Mouse (Mus musculus) urinary bladder, adult 18-20 months (tissue): ENCODE data around the gene Spns1.
"Not testable (repeated sequence)": the region's sequence is repeated elsewhere in the genome, so short reads cannot be mapped to it uniquely, and the experiment has no call there.

Experiments
- DNase-seq, 2 experiments: peaks; one replicate each; pipeline ENCODE4 v3.0.0; 2022; ENCODE audit warnings: low spot score in 2 of 2, mixed read lengths in 2 of 2

The Spns1 gene

DNA sequence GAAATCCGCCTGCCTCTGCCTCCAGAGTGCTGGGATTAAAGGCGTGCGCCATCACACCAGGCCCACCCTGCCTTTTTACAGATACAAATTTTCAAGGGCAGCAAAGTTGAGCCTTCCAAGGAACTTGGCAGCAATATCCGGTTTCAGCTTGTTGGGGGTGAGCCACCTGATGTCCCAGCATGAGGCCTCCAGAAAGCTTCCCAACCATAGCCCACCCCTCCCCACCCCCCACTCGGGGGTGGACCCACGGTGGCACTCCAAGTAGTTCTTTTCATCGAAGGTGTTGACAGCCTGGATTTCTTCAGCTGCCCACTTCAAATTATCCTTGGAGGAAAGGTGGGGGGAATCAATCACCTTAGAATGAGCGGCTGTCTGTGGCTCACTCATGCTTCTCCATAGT lies 38.3 kb downstream of the Spns1 start:
- no peak for DNase-seq

DNA sequence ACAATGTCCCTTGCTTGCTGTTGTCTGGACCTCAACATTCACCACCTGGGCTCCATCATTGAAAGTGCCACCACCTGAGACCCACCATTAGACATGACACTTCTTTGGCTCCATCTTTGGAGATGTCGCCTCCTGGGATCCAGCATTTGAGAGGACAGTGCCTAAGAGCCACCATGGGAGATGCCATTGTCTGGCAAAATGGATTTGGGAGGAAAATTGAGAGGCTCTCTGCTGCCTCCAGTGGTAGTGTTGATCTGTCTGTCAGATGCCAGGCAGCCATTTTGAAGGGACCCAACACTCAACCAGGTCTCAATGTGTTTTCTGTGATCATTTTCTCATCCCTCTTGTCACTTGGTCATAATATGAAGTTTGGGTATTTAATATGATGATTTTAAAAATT lies 41.7 kb downstream of the Spns1 start:
- no peak for DNase-seq

DNA sequence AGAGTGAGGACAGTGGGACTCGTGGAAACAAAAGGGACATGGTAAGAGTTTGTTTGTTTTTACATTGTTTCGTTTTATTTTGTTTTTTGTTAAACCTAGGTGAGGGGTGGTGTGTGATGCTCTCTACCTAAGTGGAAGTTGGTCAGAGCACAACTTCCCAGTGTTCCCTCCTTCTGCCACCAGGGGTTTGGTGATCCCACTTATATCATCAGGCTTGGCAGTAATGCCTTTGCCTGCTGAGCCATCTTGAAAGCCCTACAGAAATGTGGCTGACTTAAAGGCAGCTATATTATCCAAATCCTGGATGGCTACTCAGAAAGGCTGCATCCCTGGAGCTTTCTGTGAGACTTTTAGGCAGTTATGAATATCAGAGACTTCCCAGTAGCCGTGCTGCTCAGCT lies 44.6 kb downstream of the Spns1 start:
- no peak for DNase-seq

DNA sequence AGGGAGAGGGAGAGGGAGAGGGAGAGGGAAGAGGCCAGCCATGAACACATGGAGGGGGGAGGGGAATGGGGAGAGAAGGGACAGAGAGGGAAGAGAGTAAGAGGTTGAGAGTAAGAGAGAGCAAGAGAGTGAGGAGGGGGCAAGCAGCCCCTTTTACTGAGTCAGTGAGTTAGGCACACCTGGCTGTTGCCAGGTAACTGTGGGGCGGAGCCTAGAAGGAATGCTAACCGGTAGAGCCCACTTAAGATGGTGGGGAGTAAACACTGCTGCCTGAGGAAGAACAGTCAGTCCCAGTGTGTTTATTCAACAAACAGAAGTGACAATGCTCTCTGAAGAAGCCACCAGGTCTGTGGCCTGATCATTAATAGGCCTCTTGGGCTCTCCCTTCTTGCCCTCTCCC lies 46.6 kb downstream of the Spns1 start:
- DNase-seq = no peak

DNA sequence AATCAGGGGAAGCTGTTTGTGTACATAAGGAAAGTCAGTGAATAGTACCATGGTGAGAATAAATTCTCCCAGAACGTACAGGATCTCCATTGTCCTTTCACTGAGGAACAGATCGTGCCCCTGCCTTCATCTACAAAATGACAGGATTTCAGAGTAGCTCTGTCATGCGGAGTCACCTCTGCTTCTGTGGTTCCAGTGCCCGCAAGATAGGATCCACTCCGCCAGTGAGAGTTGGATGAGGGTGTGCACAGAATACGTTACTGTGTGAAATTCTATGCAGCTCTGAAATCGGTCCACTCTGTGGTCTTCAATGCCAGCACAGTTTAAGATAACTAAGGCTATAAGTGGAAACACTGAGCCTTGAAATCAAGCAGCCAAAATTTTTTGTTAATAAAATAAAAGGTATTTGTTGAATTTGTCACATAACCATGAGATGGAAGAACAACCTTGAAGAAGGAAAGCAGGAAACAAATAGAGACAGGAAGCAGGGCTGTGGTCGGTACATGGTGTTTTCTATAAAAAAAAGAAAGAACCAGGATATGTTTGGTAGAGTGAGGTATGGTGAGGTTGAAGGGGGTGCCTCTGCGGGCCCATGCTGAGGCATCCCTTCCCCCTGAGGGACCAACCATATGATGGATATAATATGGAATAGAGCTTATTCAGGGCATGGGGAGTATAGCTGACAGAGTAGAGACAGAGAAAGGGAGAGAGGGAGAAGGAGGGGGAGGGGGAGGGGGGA lies 47.2 kb downstream of the Spns1 start:
- DNase-seq = no peak

DNA sequence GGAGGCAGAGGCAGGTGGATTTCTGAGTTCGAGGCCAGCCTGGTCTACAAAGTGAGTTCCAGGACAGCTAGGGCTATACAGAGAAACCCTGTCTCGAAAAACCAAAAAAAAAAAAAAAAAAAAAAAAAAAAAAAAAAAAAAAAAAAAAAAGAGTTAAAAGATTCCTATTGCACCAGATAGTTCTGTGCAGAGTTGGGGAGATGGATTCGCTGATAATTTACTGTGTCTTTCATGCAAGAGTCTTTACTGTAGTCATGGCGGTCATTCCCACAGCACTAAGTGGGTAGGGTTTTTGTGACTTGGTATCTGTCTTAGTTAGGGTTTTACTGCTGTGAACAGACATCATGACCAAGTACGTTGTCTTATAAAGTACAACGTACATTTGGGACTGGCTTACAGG lies 48.4 kb downstream of the Spns1 start:
- not testable (repeated sequence) for DNase-seq

DNA sequence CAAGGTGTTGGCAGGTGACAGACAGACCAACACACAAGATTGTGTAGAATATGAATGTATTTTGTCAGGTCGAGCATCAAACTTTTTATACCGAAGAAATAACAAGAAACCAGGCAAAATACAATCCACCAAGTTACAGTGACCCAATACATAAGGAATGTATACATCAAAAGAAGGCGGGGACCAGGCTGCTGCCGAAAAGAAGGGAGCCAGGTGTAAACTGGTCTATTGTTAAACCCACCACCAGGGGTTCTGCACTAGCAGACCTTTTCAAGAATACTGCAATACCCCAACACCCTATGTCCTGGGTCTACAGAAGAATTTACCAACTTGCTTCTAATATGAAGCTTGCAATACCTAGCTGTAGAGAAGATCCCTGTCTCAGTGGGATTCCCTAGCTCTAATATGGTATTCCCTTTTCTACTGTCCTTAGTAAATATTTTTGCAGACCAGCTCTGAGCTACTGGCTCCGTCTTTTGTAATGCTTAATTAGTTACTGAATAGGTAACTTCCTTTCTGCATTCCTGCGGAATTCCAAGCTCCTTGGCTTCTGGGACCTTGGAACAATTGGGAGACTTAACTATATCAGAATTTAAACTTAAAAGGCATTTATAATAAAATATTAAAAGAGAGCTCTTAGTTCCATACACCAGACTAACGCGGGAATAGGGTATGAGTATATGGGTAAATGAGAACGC lies 51.5 kb downstream of the Spns1 start:
- DNase-seq = not testable (repeated sequence)

DNA sequence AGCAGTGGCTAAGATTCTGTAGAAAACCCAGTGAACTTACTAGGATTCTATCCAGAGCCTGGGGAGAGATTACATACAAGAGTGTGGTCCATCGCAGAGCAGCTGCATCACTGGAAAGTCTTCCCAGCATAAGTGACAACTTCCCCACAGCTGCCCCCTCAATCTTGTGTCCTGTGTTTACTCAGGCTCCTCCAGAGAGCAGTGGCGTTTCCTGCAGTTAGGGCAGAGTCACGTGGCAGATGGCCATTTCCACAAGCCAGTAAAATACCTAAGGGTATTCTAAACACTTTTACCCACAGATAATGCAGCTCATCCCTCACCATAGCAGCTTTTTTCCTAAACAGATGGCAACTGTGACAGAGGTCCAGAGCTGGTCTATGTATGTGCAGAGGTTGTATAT lies 52.5 kb downstream of the Spns1 start:
- no peak for DNase-seq

DNA sequence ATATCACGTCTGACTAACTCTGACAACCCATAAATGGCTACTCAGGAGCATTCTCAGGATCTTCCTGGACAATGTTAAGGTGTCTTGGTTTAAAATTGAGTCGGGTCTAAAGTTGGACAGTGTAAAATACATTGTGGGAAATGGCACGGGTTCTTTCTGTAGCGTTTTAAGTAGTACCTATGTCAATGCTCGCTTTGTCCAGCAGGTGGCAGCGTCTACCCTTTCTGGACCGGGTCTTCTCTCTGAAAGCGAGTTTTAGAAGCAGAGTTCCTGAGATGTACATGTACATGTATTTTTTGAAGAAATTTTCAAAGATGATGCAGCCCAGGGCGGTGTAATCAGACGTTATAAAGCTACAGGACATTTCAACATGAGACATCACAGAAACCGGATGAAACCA lies 53.5 kb downstream of the Spns1 start:
- DNase-seq = peak; percentile 43 to 61
